In the genomic region with DNA sequence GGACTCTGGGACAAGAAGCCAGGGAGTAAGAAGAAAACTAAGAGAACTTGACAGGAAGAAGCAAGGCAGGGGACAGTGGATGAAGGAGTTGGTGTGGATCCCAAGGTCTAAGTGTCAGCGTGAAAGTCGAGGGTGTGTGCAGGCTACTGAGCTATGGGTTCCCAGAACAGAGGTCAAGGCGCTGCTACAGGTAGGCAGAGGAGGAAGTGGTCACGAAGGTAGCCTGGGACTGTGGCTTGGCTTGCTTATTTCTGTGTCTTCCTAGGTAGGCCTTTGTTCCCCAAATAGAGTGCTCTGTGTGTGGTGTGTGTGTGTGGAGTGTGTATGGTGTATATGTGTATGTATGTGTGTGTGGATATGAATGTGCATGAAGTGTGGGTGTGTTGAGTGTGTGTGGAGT, we compare ENCODE assay signal across 17 mouse cellular contexts.
"Had no signal": no experiment of that assay in that cellular context is flagged by ENCODE, and none has a peak within 500 bp of the region (broad histone marks: within the 10 kb centered on the region; RNA-seq: fewer than 3 reads in every experiment).

No protein-coding gene starts in this region.

- H3K9me3 ChIP-seq: liver, embryonic 13.5 days; midbrain, embryonic 12.5 days; midbrain, embryonic 15.5 days; neural tube, embryonic 13.5 days had no signal

- H3K9ac ChIP-seq: liver, embryonic 13.5 days; midbrain, embryonic 12.5 days; midbrain, embryonic 15.5 days; neural tube, embryonic 13.5 days had no signal

- DNase-seq: kidney, postnatal 25 days; layer of hippocampus, adult 9-11 months; liver, embryonic 13.5 days; lung, adult 2 months; lung, postnatal 14 days; lung, postnatal 4 days; retina, postnatal 1 day; right cerebral cortex, postnatal 25 days; spleen, adult 18-20 months; thymus, adult 2 months; thymus, postnatal 14 days; thymus, postnatal 4 days had no signal

- H3K27ac ChIP-seq: kidney, postnatal 0 days; layer of hippocampus, adult 2 months; liver, embryonic 13.5 days; midbrain, embryonic 12.5 days; midbrain, embryonic 15.5 days; neural tube, embryonic 13.5 days had no signal

- H3K27me3 ChIP-seq: liver, embryonic 13.5 days; midbrain, embryonic 12.5 days; midbrain, embryonic 15.5 days; neural tube, embryonic 13.5 days had no signal

- H3K4me3 ChIP-seq: layer of hippocampus, adult 2 months; liver, embryonic 13.5 days; midbrain, embryonic 12.5 days; midbrain, embryonic 15.5 days; neural tube, embryonic 13.5 days had no signal

- ATAC-seq: midbrain, embryonic 15.5 days had no signal

- H3K36me3 ChIP-seq: midbrain, embryonic 12.5 days had no signal

- H3K4me2 ChIP-seq: liver, embryonic 13.5 days; midbrain, embryonic 12.5 days; midbrain, embryonic 15.5 days; neural tube, embryonic 13.5 days had no signal
